Mouse (Mus musculus) granulocyte monocyte progenitor cell, adult 5-6 weeks (primary cell): ENCODE measurements around the gene Rnf180. TPM values are rescaled to one million over a fixed set of nuclear protein-coding genes. Genes with fewer than 3 reads are reported as not detected.

Experiments used
- ATAC-seq: replicated peaks from 2 replicates; pipeline ENCODE4 v1.8.0; 2016; ENCODE audit warnings: mild to moderate bottlenecking, moderate TSS enrichment, inconsistent platforms; ENCODE audit not compliant: poor library complexity, severe bottlenecking
- total RNA-seq, 2 experiments: library from RNA; stranded (forward) in 1 of 2; stranded (reverse) in 1 of 2; fragments of 200-712, 200-1000 nt in 1 of 2; fragments of >200 nt in 1 of 2; fragmentation: Nextera tagmentation in 1 of 2; gene quantifications; 2 replicates each; pipeline ENCODE4 v1.2.3; 2014 to 2017

The Rnf180 gene
- total RNA-seq, 2 experiments from 2014 or later: 2.9 to 3.7 TPM

DNA sequence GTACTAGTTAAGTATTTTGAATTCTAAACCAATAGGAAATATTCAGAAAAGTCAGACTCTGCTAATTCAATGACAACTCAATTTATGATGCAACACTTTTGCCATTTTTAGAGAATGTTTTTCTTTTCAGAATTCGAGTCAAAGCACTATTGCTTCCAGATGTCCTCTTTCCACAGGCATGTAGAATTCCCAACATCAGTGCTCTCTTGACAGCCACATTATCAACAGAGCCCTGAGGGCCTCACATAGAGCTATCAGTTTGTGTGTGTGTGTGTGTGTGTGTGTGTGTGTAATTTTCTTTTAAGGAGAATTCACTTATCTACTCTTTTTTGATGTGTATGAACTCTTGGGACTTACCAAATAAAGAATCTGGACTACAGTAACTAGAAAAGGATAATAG, 147.8 kb downstream of the Rnf180 start:
- no peak for ATAC-seq

DNA sequence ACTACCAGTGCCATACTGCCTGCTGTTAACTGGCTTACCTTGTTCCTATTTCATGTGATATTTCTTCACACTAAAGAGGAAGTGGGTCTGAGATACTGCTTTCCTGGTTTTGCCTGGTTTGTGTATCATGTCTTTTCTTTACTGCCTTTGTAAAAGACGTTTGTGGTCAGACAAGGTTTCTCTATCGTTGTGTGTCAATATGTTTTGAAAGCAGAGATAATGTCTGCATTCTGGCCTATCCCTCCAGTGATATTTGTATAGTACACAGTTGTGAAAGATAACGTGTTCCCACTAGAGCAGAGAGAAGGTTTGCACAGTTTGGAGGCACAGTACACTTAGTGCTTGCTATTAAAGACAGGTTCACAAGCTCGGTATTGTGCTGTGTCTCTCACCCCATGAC, 154.7 kb downstream of the Rnf180 start:
- ATAC-seq: peak; percentile 99

DNA sequence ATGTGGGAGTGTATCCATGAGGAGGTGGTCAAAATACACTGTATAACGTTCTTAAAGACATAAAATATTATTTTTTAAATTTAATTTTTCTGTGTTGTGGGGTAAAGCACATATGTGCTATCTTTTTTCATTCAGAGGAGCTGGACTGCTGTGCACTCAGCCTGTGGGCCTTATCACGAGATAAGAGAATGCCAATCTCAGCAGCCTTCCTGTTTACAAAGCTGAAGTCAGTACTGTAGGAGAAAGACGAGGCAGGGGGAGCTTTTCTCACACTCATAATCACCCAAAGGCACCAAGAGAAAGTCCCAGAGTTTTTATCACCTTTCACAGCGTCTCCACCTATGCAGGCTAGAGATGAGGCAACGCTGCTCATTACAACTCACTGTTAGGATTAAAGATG, 160.2 kb downstream of the Rnf180 start:
- no peak; the same call in 1 of the 2 replicates for ATAC-seq

DNA sequence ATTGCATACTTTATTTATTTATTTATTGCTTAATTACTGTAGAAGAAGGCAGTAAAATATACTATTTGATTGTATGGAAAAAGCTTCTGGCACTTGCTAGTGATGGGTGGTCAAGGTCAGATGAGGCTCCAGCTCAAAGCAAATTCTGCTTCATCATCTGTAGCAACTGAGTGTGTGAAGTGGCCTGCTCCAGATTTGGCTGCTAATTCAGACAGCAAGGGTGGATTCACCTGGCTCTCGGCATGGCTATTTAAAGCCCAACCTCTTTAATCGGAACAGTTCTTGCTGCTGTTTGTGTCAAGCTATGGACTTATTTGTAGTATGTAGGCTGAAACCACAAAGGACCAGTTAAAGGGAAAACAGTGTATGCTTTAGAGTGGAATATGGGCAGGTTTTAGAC, 161.8 kb downstream of the Rnf180 start:
- no peak for ATAC-seq

DNA sequence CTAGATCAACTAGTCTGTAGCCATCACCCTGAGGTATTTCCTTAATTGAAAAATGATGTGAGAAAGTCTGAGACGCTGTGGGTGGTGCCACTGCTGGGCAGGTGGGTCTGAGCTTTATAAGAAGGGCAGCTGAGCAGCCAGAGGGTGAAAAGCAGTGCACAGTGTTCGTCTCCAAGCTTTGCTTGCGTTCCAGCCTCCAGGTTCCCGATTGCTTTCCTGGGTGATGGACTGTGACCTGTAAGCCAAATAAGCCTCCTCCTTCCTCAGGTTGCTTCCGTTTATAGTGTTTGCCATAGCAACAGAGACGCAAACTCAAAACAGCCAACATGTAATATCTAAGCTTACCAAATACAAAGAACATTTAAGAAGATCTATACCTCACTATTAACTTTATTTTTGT, 162.2 kb downstream of the Rnf180 start:
- no peak for ATAC-seq

DNA sequence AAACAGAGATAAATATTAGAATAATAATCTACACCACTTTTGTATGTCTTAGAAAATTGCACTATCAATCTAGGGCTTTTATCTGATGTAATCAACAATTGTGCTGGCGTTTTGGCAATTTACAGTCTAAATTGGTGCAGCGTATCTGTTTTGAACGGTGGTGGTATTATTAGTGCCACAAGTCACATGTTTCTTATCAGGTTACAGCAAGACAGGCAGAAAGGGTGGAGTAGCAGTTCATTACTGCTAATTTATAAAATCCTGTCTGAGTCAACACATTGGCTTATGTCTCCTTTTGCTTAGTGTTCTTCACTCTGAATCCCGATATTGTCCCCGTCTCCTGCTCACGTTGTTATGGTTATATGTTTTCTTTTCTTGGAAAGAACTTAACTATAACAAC, 164.5 kb downstream of the Rnf180 start:
- ATAC-seq: no peak

DNA sequence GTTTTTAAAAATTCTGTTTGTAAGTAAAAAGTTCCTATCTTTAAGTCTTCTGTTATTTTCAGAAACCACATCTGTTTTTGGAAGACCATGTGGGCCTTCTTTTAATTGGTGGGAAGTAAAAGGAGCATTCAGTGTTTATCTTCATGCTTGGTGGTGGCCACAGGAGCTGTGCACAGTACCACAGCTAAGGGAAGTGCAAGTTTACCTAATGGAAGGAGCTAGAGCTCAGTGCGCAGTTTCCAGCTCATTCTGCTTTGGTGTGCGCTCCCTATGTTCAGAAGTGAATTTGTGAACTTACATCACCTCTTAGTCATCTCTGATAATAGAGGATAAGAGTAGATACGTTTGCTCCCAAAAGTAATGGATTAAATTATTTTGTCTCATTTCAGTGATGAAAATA, 172.5 kb downstream of the Rnf180 start:
- no peak for ATAC-seq

DNA sequence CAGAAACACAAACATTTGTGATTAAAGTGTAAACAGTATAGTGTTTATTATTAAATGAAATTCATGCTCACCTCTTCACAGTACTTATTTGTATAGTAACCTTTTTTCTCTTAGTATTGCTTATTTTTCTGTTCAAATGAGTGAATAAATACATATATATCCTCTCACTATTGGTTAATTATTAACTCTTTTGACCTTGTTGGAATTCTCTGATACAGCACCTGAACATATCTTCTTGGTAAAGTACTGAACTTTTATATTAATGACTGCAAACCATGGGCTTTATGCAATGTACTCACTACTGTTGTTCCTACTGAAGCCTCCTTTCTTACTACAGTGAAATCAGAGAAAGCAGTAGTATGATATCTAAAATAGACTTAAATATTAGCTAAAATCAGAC, 173.0 kb downstream of the Rnf180 start:
- ATAC-seq: no peak

DNA sequence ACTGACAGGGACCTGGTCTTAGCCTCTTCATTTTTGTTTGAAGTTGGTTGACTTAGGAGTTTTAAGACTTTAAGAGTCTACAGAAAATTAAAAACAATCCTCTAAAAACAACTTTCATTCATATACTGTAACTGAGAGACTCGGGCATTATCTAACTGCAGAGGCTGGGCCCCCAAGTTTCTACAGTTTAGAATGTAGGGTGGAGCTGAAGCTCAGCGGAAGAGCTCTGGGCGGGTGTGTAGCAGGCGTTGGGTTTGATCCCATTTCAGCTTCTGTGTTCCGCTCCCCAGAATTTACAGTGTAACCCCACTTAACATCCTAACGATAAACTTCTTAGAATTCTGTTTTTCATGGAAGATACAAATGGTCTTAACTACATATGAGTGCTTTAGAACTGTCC, 183.0 kb downstream of the Rnf180 start:
- no peak for ATAC-seq

DNA sequence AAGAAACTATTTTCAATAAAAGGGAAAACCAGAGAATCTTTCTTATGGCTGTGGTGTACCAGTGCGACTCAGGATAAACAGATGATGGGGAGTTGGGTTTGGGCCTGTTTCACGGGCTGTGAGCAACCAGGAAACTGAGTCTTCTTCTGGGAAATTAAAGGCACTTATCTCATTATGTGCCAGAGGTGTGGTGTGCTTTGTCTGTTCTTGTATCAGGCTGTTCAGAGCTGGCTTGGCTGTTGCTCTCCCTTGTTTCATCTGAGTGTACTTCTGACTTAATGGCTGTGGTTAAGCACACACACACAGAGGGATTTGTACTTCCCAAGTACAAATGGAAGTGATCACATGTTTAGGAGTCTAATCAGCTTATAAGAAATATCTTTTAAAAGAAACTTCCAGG, 190.2 kb downstream of the Rnf180 start:
- ATAC-seq: no peak

DNA sequence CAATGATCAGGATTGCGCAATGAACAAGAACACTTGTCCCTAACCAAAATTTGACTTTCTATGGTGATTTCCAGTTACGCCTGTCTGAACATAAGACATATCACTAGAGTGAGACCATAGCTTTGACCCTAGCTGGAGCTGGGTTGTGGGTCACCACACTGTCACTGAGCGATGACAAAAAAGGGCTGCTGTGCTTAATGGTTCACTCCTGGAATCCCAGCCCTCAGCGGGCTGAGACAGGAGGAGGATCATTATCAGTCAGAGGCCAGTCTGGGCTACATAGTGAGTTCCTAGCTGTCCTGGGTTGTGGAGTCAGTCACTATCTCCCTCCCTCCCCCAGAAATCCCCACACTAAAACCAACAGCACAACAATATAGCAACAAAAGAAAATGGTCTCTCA, 193.9 kb downstream of the Rnf180 start:
- no peak for ATAC-seq

DNA sequence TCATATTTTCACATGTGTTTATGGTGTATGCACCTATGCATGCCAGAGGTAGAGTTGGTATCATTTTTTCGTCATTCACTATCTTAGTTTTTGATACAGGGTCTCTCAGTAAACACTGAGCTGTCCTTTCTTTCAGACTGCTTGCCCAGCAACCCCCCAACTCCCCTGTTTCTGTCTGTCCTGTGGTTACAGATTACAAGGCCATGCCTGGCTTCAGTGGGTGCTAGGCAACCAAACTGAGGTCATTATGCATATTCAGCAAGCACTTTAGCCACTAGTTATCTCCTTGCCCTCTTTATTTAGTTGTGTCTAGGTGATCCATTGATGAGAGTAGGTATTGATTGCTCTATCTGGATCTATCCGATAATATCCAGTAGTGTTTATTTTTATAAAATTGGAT, 198.3 kb downstream of the Rnf180 start:
- ATAC-seq: no peak

DNA sequence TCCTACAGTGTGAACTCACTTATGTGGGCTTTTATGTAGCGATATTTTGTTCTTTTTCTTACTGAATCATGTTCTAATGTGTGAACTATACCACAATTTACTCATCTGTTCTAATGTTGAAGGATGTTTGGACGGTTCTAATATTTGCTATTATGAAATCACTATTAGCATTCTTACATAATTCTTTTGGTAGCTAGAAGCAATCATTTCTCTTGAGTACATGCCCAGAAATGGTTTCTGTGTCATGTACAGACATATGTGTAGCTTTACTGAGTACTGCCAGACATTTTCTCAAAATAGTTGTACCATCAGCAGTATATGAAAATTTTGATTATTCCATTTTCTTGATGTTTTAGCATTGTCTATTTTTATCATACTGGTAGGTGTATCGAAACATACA, 205.3 kb downstream of the Rnf180 start:
- ATAC-seq: no peak

DNA sequence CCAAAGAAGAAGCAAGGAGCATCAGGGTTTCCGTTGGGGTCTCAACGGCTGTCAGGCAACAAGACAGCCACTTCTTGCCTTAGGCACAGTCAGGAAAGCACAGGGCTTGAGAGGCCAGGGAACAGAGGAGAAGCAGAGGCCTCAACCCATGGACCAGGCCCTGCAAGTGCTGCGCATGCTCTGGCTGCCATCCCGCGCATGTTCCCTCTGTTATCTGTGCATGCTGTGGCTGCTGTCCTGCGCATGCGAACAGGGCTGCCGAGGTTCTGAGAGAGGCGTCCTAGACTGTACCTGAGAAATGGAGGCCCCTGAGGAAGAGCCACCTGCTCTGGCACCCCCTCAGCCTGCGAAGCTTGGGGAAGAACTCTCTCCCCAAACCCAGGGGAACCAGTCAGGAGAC, 212.8 kb downstream of the Rnf180 start, which contains the start of gene 4933425L06Rik:
Gene 4933425L06Rik (plus strand): TSS at position 261 of the 400 bp plus-strand sequence.
- no peak for ATAC-seq

Other genes with a start within 250 kb of the Rnf180 start
- gene Rgs7bp, start 239.9 kb downstream of the Rnf180 start, total RNA-seq (2014; fragmentation: Nextera tagmentation): 0.23 and 1.1 TPM in 2 replicates
- 0.21 and 0.60 TPM in 2 replicates for gene Rgs7bp, start 239.9 kb downstream of the Rnf180 start, total RNA-seq (2017)
- gene 4933425L06Rik, start 212.7 kb downstream of the Rnf180 start, total RNA-seq (2014; fragmentation: Nextera tagmentation): not detected in 2 replicates
- gene 4933425L06Rik, start 212.7 kb downstream of the Rnf180 start, total RNA-seq (2017): not detected in 2 replicates
- not detected in 2 replicates for gene Htr1a, start 148.8 kb upstream of the Rnf180 start, total RNA-seq (2014; fragmentation: Nextera tagmentation)
- gene Htr1a, start 148.8 kb upstream of the Rnf180 start, total RNA-seq (2017): not detected in 2 replicates